Mouse (Mus musculus) testis, adult 10 weeks (tissue): ENCODE data around the gene Trim29. TPM values are rescaled to one million over a fixed set of nuclear protein-coding genes. Genes with fewer than 3 reads are reported as not detected.

ENCODE experiments used
- polyA plus RNA-seq: library from polyadenylated mRNA; stranded (reverse); fragments of 350-450 nt; fragmentation: Illumina TruSeq; extraction: RNeasy Lipid Tissue Mini Kit (QIAGEN cat#74804); gene quantifications from one replicate; pipeline ENCODE4 v1.2.3, GENCODE M21; 2014; ENCODE audit warnings: low read depth, low replicate concordance

Trim29 gene
- not detected for polyA plus RNA-seq

GRCm38 (mm10) chr9:43310538-43310937 lies at the start of gene Trim29:
Gene Trim29 (plus strand): TSS chr9:43310848.

Other genes starting within 250 kb of the Trim29 start
- gene Arhgef12, start 203.6 kb upstream of the Trim29 start, polyA plus RNA-seq, result 12.2 TPM
- 0.48 TPM for gene Tmem136, start 194.3 kb upstream of the Trim29 start, polyA plus RNA-seq
- gene Pou2f3, start 100.5 kb upstream of the Trim29 start, polyA plus RNA-seq, result 1.1 TPM
- not detected for gene Oaf, start 70.9 kb upstream of the Trim29 start, polyA plus RNA-seq